Mouse (Mus musculus): ENCODE data around the gene Hdac7. TPM values are rescaled to one million over a fixed set of nuclear protein-coding genes. Genes with fewer than 3 reads are reported as not detected.
A peak's percentile ranks its signal among the peaks of the same experiment; 100 is the strongest.

Hdac7 gene
- polyA plus RNA-seq, 1 experiment: 45.8 TPM

DNA sequence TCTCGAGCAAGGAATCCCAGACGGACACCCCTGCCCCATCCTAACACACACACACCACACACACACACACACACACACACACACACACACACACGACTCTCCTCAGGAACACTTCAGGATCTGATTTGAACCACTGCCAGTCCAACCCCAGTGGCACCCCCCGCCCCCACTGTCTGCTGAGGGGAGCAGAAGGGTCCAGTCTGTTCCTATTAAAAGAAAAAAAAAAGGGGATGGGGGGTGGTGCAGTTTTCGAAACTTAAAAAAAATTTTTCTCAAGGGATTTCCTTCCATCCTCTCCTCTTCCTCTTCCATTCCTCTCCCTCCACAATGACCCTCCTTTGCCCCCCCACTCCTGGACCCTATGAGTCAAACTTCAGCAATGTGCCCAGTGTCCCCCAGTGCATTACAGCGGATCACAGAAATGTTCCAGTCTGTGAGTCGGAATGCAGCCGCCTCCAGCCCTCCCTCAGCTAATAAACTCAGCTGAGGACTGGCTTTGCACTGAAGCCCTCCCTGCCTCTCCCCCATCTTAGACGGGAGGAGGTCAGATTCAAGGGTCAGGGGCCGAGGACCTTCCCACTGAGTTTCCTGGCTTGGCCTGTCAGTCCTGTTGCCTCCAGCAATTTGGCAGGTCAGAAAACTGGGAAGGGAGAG is 12.2 kb downstream of the Hdac7 start:
- DNase-seq (ENCODE audit: low spot score): no peak

DNA sequence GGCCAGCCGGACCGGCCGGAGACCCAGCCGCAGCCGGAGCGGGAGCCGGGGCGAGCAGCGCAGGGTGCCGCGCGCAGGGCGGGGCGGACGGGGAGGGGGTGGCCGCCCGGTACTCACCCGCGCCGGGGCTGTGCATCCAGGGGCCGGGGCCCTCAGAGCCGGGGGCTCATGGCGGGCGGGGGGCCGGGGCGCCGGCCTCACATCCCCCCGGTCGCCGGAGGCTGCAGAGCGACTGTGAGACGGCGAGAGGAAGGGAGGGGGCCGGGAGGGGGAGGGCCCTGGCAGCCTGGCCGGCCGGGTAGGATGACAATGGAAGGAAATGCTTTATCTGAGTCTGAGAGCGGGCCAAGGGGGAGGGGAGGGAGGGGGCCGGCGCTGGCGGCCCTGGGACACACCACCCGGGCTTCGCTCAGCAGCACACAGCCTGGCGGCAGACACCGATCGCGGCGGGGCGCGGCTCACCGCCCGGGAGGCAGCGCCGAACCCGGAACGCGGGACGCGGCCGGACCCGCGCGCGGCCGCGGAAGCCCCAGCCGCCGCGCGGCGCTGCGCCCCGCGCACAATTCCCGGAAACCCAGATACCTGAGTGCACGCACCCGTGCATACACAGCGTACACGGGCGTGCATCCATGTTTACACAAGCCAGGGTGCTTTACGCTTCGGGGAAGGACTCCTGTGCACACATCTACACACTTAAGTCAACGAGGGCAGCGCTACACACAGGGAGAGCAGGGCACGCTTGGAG is 12.9 kb downstream of the Hdac7 start:
- DNase-seq (ENCODE audit: low spot score): peak; percentile 65

DNA sequence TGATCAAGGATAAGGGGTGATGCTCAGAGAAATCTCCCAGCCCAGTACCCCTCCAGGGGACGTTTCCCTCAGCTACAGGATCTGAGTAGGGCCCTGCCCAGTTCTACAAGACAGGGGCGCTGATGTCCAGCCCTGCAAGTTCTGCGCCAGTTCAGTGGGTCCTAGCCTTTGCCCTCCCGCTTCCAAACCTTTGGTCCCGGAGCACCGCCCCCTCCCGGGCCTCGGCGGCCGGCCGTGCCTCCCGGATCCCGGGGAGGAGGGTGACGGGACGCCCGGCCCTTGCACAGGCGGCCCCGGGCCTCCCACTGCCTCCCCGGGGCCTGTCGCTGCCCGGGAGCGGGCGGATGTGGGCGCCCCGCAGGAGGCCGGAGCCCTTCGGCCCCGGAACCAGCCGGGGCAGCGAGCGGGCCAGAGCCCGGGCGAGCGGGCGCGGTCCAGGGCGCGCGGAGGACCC is 13.5 kb downstream of the Hdac7 start:
- peak; percentile 60 for DNase-seq (ENCODE audit: low spot score)

DNA sequence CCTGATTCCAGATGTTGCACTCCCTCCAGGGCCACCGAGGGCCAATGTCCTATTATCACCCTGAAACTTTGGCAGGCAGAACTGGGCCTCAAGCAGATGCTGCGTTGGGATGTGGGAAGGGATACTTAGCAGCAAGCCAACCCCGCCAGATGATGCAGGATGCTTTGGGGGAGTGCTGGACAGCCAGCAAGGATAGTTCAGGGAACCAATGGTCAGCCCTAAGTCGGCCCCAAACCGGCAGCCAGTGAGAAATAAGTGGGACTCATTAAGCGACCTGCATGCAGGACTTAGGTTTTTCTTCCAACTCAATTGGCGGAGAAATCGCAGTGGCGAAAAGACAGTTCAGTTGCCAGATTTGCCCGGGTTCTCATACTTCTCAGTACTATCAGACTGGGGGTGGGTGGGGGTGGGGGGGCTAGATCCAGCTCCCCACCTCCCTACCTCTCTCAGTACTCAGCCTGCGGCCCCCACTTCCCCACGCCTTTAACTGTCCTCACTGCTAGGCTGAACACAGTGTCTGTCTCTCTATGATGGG is 14.0 kb downstream of the Hdac7 start:
- no peak for DNase-seq (ENCODE audit: low spot score)

DNA sequence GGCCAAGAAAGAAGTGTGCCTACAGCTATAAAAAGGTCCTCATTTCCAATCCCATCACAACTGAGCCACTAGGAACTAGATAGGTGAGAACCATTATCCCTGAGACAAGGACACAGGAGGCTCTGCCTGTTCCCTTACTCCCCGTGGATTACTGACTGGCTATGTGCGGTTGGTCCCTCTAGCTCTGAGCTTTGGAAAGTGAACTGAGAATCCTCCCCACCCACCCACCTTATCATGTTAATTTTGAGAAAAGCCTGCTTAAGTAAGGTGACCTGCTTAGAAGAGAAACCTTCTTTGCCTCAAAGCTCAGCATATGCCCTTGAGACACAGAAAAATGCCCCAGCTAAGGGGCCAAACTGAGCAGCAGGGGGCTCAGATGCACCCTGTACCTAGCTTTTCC is 14.9 kb downstream of the Hdac7 start:
- DNase-seq (ENCODE audit: low spot score): no peak

DNA sequence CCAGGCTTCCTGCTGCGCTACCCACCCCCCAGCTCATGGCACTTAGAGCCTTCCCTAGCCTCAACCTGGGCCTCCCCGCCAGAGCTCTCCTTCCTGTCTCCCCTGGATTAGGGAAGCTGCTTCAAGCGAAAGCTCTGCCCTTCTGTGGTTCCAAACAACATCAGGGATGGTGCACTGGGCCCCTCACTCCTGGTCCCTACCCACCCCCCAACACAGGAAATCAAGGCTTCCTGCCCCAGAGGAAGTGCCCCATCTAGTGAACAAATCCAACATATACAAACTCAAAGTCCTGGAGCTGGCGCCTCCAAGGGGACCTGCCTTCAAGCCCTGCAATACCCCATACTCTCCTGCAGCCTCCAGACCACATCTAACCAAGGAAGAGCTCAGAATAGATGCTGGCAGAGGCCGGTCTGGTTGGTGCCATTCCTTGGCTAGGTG is 15.4 kb downstream of the Hdac7 start:
- no peak for DNase-seq (ENCODE audit: low spot score)

DNA sequence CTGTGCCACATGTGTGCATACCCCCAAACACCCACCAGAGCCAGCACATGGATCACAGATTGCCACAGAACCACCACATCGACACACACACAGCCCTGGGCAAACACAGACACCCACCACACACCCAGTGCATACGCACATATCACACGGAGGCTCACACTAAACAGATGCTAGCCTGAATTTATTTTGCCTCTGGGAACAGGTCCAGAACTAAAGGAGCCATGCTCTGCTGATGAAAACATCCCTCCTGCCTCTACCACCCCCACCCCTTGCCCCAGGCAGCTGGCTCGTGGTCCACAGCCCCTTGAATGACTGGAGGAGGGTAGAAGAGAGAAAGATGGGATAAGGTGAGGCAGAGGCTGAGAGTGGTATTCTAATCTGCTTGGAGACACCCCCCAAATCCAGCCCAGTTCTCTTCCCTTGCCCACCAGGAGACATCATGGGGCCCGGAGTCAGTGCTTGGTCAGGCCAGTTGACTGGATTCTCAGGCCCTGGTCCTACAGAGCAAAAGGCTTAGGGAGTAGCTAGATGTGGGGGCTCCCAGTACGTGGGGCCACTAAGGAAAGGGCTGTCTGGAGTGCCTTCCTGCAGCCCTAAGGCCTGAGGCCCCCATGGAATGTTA is 16.0 kb downstream of the Hdac7 start:
- DNase-seq (ENCODE audit: low spot score): no peak

DNA sequence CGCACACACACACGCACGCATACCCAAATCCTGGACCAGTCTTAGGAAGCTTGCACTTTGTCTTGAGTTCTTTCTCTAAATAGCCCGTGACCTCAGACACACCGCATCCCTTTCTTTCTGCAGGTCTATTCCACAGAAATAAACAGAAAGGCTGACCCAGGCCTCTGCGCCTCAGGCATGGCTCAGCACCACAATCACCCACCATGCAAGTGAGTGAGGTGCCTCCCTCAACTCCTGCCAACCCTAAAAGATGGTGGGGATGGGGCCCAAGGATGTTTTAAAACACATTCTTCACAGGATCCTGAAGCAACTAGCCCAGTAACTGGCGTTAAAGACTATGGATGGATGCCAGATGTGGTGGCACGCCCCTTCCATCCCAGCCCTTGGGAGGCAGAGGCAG is 16.9 kb downstream of the Hdac7 start:
- no peak for DNase-seq (ENCODE audit: low spot score)

DNA sequence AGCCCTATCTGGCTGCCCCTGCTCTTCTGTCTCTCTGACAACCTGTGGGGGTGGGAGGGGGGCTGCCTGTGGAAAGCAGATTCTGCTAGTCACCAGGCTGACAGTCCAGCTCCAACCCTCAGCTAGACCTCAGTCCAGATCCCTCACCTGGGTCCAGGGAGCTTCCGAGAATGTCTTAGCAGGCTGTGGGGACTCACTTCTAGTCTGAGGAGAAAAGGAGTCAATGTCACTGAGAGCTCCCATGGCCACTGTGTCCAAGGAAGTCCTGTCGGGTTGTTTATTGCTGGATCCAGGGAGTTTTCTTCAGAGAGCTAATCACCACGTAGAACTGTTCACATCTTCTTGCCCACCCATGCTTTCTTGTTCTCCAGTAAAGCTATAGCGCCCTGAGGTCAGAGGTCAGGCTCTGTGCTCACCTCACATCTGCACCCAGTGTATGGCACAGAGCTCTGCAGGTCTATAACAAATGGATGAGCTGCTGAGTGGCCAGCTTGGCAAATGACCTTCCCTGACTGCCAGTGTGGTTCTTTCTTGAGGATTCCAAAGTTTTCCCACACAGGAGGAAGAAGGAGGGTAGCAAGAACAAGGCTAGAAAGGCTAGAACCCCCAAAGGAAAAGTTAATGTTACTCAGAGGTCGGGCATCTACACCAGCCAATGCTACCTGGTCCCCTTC is 17.6 kb downstream of the Hdac7 start:
- DNase-seq (ENCODE audit: low spot score): no peak

DNA sequence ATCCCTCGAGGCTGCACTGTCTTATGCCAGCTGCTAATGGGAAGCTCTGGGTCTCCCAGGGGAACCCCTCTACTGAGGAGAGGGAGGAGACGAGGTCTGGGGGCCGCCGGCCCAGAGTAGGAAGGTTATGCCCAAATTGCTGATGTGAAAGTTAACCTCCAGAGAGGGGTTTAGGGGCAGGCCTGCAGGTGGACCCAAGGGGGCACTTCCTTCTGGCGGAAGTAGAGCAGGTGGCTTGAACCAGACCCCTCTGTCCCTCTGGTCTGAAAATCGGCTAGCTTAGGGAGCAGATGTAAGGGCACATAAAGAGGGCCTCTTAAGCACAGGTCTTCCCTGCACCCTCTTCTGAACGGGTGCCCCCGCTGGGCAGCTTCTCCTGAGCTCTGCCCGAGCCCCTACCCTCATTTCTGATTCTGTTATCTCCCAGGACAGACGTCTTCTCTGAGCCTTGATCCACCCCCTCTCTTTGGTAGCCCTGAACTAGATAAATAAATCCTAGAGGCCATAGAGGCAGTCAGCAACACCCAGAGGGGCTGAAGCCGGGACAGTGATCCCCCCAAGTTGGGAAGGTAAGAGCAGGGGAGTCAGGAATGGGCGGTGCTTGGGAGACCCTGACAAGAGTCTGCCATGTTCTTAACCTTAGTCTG is 18.2 kb downstream of the Hdac7 start:
- DNase-seq (ENCODE audit: low spot score): no peak

DNA sequence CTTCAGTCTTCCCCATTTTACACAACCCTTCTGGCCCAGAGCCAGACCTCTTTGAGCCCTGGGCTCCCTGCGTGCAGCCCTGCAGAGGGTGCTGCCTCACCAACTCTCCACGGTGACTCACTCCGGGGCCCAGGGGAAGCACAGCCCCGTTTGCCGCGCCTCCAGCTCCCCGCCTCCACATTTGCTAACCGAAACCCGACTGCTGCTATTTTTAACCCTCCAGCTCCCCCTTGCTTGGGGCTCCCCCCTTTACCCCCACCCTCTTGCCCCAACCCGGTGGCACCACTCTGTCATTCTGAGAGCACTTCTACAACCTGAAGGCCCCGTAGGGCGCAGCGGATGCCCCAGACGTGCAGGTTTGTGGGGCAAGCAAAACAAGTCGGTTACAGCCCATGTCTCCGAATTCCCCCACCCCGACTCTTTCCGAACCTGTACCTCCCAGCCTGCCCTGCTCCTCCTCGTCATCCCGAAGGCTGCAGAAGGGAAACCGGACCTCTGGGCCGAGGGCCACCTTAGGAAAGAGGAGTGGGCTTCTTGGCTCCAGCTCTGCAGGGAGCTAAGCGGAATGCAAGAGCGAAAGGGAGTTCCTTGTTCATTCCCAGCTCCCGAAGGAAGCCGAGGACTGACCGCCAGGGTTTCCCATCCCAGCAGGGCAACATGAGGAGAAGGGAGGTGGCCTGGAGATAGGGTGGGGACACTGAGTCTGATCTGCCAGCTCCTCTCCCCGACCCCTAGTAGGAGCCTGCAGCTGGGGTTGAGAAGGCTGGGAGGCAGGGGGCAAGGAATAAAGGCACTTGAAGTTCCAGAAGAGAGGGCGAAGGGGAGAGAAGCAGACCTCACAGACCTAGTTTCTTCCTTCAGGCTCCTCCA is 19.0 kb downstream of the Hdac7 start:
- peak; percentile 67 for DNase-seq (ENCODE audit: low spot score)

DNA sequence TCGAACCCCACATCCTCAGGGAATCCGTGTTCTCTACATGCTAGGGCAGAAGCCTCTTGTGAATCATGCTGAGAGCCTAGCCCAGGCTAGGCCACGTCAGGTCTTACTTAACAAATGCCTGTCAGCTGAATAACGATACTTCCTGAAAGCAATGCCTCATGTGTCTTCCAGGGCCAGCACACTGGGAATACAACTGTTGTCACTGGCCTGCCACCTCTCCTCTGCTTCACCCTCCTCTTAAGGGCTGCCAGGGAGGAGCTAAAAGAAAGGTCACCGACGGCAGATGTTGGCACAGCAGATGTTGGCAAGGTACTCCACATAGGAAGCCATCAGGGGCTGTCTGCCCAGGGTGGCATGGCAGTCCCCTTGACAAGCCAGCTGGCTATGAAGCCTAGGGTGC is 20.3 kb downstream of the Hdac7 start:
- no peak for DNase-seq (ENCODE audit: low spot score)

DNA sequence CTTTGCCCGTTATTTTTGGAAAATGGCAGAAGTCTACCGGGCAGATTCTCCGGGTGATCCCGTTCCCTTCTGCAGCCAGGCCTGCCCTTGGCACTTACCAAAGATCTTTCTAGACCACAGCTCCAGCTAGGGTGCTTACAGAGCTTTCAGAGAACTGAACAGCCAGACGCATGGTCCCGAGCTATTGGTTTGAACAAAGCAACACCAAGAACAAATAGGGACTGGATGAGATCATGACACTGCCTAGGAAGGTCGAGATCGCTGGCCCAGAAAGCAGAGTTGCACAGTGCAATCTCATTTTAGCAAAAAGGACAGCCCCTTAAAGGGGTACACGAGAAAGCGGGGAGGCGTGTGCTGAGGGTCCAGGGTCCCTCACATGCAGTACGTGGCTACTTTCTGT is 20.8 kb downstream of the Hdac7 start:
- DNase-seq (ENCODE audit: low spot score): no peak

DNA sequence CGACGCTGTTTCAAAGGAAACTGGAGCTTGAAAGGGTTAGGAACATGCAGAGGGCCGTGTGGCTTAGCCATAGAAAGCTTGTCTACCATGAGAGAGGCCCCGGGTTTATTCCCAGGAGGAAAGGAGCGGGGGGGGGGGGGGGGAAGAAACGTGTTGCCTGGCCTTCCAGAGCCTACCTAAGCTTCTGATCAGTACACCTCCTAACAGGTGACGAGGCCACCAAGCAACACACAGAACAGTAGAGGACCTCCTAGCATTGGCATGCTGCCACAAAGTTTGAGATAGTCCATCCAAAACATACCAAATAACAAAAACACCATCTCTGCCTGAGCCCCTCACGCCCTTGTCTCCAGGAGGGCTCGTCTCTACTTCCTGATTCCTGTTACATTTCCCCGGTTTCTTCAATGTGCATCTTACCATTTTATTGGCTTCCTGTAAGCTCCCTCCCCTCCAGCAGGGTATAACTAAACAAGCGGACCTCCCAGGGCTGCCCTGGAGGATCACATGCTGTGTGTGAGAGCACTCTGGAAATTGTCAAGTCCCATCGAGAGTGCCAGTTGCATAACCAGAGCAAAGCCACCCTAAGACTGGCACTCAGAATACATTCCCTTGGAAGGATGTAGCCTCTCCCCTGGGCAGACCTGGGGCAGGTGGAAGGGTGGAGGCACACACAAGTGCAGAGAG is 21.6 kb downstream of the Hdac7 start:
- no peak for DNase-seq (ENCODE audit: low spot score)

DNA sequence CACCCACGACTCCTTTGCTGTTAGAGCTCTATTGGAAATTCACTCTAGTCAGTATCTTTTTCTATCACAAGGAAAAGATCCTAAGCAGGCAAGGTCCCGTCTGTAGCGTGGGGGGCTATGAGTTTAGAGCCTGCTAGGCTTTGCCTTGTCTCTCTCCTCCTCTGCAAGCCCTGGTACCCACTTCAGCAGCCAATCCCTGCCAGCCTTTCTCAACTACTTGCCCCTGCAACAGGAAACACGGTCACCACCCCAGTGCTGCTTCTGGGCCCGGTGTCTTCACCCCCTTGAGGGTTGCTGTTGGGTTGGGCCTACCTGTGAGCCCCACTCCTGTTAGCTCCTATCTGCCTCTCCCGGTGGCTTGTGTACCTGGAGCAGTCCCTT is 22.3 kb downstream of the Hdac7 start:
- DNase-seq (ENCODE audit: low spot score): no peak

DNA sequence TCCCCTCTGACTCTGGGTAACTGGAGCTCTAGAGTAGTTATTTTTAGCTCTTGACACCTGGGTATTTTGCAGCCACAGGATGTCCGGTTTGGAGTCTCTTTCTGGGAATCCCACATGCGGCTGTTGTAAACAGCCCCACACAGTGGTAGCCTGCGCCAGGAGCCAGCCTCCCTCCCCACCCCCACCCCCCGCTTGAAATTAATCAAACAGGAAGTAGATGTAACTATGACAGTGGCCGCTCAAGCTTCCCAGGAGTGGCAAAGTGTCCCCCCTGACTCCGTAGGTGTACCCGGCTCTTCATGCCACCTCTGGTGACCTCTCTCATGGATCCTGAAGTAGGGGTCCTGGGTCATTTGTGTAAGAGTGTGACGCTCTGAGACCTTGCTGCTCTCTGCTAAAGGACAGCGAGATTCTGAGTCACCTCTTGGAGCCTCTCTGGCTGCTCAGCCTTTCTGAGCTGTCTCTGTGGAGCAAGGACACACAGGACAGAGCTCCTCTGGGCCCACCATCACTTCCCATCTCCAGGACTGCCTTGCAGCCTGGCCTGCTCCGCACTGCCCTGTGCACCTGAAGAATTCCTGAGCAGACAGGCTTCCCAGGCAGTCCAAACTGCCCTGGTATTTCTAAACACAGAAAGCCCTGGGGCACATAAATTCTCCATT is 22.9 kb downstream of the Hdac7 start:
- DNase-seq (ENCODE audit: low spot score): no peak

DNA sequence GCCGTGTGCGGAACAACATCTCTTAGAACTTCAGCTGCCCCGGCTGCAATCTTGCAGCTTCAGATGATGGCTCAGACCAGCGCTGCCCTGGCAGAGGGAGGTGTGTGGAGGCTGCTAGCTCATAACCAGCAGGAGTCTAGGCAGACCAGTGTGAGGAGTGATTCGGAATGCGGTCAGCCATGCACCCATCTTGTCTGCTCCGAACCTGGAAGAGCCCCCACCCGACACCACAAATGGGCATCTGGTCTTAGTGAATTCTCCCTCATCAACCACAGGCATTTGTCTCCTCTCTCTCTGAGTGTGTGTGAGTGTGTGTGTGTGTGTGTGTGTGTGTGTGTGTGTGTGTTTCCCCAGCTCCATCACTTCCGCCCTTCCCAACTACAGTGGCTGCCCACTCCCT is 24.4 kb downstream of the Hdac7 start:
- no peak for DNase-seq (ENCODE audit: low spot score)

DNA sequence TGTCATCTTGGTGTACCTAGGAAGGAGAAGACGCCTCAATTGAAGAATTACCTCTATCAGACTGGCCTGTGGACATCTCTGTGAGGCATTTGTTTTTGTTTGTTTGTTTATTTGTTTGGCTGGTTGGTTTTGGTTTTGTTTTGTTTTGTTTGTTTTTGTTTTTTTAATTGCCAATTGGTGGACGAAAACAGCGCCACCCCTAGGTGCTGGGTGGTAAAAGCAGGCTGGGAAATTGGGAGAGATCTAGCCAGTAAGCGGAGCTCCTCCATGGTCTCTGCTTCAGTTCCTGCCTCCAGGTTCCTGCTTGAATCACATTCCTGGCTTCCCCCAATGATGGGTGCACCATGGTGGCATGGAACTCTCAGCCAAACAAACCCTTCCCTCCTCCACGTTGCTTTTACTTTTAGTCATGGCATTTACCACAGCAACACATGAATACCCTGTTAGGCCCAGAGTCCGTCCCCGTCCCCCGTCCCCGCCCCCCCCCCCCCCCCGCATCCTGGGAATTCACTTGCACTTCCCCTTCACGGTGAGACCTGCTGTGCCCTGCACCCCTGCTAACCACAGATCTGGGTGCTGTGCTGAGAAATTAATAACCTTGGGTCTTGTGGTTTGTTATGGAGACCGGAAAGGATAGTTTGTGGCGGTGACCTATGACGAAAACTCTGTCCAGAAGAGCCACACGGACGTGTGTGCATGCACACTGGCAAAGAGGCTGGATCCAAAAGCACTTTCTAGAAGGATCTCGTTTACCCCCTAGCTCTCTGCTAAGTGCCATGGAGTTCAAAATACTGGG is 27.9 kb downstream of the Hdac7 start:
- DNase-seq (ENCODE audit: low spot score): no peak

DNA sequence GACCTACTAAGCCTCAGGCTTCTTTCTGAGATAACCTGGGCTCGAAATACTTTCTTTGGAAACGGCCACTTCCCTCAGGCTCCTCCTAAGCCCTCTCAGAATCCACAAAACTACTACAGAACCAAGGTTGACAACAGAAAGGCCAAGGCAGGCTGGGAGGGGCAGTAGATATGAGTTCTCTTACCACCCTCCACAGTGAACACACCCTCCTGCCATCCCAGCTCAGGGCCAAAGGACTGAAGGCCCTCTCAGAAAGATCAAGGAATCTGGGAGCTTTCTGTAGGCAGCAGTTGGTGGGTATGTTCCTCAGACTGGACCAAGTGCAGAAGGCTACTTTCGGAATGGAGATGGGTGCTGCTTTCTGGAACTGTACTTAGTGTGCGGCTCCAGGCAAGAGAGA is 29.0 kb downstream of the Hdac7 start:
- DNase-seq (ENCODE audit: low spot score): no peak

Measured in urinary bladder, adult 2 months (tissue).